Mouse (Mus musculus) T-helper 2 cell (primary cell): ENCODE data around the gene Nagpa.

Experiments
- in situ Hi-C: fragments of 300-600 bp; cut with MboI, MseI; formaldehyde crosslinking; loops from one replicate; pipeline ENCODE4 v1.15.1; 2025; ENCODE audit warnings: high pct_unique_total_duplicates

Gene Nagpa

DNA sequence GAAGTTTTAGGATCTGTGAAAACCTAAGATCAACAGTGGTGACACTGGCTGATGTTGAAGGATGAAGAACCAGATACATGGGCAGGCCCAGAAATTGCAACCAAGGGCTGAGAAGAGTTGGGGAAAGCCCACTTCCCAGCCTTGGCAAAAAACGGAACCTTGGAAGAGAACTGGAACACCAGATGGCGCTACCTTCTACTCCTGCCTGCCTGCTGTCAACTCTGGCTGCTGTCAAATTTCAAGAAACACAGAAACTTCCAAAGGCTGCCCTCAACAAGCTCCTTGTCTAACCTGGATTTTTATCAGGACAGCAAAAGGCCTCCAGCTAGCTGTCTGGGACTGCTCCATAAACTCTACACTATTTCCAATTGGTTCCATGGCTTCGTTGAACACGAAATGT lies 1.1 kb downstream of the Nagpa start:
- in situ Hi-C loops = loop anchor here (5.0 kb wide), 1 partner anchor 35 kb away; no protein-coding TSS in a partner anchor

DNA sequence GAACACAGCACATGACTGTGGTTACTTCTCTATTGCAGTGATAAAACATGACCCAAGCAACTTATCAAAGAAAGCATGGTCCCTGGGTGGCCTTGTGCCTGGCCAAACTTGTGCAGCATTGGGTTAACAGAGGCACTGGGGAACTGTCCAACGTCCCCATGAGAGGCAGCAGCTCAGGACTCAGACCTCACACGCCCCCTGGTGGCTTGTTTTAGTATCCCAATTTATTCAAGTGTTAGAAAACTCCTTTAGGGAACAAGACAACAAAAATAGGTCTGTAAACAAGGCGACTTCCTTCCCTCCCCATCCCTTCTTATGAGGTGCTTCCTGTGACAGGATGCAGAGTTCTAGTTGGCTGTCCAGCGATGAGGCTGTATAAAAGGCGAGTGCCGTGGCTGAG lies 8.7 kb downstream of the Nagpa start:
- in situ Hi-C loops = no loop called here

DNA sequence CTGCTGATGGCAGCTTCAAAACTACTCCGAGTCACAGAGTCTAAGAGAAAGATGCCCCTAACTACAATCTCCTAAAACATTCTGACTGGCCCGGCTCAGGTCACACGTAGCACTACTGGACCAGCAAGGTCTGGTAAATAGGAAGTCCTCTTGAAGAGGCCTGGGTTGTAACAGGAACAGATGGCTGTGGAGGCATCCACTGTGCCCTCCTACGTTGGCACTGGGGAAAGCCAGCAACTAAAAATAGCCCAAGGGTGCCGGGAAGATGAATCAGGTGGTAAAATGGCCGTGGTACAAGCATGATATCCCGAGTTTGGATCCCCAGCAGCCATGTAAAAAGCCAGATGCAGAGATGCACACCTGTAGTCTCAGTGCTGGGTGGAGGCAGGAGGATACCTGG lies 17.6 kb downstream of the Nagpa start:
- in situ Hi-C loops = no loop called here

- in situ Hi-C loops = no loop called here
Measured at GRCm38 (mm10) chr16:5185691-5186090, 18.1 kb downstream of the Nagpa start.

- in situ Hi-C loops = no loop called here
Measured at GRCm38 (mm10) chr16:5184956-5185355, 18.9 kb downstream of the Nagpa start.

GRCm38 (mm10) chr16:5184101-5184500 lies 19.7 kb downstream of the Nagpa start:
- in situ Hi-C loops = no loop called here

DNA sequence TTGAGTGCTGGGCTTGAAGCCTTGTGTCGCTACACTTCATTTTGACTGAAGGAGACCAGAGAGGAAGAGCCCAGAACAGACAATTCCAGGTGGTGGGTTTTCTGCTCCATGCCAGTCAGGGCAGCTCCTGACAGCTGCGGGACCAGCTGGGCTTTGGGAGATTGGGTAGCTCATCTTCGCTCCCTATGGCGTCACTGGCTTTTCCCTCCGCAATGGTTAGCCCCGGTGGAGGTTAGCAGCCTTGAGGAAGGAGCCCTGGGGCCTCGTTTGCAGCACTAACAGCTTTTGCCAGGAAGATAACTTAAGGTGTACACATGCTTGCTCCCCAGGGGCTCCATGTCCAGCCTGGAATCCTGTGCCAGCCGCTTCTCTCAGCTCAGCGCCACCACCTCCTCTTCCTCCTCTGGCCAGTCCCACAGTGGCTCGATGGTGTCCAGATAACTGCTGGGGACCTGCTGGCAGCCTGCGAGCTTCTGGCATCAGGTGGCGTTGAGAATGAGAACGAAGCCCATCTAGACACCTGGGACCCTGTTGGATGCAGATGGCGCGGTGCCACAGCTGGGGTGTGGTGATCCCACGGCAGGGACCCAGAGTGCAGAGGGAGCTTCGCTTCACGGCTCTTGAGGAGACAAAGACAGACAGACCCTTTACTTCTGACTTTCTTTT lies 20.4 kb downstream of the Nagpa start:
- in situ Hi-C loops = no loop called here

DNA sequence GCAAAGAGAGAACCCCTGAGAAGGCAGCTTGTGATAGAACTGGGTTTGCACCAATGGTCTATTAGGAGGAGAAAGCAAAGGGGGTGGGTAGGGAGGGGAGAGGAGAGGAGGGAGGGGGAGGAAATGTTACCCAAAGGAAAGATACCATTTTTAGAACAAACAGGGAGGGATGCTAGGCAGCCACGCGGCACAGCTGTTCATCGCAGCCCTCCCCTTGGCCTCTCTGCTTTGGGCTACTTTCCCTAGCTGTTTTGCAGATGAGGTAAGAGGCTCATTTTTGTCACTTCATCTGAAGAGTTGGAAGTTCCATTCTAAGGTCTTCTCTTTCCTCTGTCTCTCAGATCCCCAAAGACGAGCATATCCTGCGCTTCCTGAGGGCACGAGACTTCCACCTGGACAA lies 31.2 kb downstream of the Nagpa start:
- in situ Hi-C loops = no loop called here

GRCm38 (mm10) chr16:5168829-5169228 lies 35.0 kb downstream of the Nagpa start:
- in situ Hi-C loops = no loop called here

GRCm38 (mm10) chr16:5168038-5168437 lies 35.8 kb downstream of the Nagpa start:
- in situ Hi-C loops = no loop called here

GRCm38 (mm10) chr16:5164327-5164726 lies 39.5 kb downstream of the Nagpa start:
- in situ Hi-C loops = no loop called here

GRCm38 (mm10) chr16:5159248-5159647 lies 44.6 kb downstream of the Nagpa start:
- in situ Hi-C loops = no loop called here

- in situ Hi-C loops = no loop called here
Measured at GRCm38 (mm10) chr16:5157113-5157512, 46.7 kb downstream of the Nagpa start.

DNA sequence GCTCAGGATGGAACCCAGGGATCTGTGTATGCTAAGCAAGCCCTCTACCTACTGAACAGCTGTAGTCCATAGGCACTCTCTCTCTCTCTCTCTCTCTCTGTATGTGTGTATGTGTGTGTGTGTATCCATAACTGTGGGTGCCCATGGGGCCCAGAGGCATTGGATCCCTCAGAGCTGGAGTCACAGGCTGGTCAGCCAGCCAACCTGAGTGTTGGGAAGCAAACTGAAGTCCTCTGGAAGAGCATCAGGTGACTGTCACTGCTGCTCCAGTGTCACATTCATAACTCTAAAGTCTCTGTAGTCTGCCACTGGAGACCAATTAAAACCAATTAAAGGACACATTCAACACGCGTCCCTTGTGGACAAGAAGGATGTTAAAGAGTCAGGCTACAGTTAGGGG lies 47.3 kb downstream of the Nagpa start:
- in situ Hi-C loops = no loop called here

- in situ Hi-C loops = no loop called here
Measured at GRCm38 (mm10) chr16:5155014-5155413, 48.8 kb downstream of the Nagpa start.

- in situ Hi-C loops = no loop called here
Measured at GRCm38 (mm10) chr16:5153299-5154026, 50.3 kb downstream of the Nagpa start.

DNA sequence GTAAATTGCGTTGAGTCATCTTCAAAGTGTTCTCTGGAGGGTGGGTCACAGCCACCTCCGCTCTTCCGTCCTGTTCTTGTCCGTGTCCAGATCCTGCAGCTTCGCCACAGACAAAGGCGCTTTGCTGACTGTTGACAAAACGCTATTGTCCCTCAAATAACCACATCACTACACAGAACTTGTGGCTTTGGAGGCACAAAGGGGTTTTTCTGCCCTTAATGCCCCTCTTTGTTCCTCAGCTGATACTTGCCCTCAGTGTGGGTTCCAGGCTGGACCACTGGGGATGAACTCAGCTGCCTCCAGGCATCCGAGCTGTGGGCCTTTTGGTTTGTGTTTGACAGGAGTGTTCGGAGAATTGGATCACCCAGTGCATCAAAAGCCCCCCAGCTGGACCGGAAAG lies 53.3 kb downstream of the Nagpa start:
- in situ Hi-C loops = no loop called here

DNA sequence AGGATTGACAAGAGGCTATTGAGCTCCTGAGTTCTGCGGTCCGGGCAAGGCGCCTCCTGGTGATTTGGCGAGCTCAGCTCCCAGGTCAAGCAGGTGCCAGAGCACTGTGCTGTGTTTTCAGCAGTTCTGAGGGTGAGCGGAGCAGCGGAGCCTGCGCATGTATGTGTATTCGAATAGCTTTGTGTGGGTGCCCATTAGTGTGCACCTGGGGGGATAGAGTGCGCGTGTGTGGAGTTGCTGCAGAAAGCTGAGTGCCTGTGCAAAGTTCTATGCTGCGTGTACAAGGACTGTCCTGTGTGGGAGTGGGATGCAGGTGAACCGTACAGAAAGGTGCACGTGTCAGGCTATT lies 56.8 kb downstream of the Nagpa start, which contains the start of gene Sec14l5:
Gene Sec14l5, plus strand, starts transcription at position 73 of the 349 bp plus-strand sequence.
- in situ Hi-C loops = no loop called here

DNA sequence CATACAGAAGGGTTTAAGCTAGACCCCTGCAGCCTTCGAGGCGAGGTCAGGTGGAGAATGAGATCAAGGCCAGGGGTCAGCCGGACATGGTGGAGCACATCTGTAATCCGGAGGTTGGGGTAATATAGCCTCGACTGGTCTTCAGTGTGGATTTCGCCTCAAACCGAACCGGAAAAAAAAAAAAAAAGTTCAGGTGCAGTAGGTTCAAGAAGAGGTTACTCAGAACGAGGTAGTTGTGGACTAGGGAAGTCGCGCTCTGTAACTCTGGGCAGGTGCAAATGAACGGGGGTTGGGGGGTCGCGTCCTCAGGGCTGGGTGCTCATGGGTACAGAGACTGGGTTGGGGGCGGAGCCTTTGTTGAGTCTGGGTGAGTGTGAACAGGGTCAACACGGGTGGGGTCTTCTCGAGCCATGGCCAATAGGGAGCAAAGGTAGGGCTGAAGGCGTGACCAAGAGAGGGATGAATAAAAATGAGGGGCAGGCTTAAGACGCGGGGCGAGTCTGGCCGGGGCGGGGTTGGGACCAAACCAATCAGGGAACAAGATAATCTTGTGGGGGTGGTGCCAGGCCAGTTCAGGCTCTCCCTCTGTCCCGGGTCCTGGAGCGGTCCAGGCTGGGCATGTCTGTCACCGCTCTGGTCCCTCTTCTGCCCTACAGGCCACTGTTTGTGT lies 57.3 kb downstream of the Nagpa start:
- in situ Hi-C loops = no loop called here

DNA sequence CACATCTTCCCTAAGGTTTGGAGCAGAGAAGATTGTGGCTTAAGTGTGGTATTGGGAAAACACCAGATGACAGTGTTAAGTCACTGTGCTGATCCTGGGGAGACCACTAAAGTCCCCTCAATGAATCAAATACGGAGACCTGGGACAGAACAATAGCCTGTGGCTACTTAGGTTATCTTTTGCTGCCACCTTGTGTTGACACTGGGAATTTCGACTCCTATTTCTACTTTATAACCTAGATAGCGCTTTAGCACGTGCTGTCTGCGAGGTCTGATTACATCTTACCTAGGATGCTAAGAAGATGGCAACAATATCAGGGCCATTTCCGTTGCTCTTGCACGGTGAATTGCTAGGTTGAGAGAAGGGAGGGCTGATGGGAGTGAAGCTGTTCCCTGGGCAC lies 58.2 kb downstream of the Nagpa start:
- in situ Hi-C loops = no loop called here
